Mouse (Mus musculus) embryonic facial prominence, embryonic 12.5 days (tissue): ENCODE results near the gene Acbd4. TPM values are rescaled to one million over a fixed set of nuclear protein-coding genes. Genes with fewer than 3 reads are reported as not detected.

Experiments used
- ATAC-seq: fragments of 200-750 bp; cut with Nextera tagmentation; 2 replicates; pipeline ENCODE4 v1.8.0; 2017; ENCODE audit not compliant: insufficient number of reproducible peaks, insufficient read depth, low FRiP score, low TSS enrichment
- H3K27ac ChIP-seq: fragments of 300-500 bp; sonication (generic); 2 replicates; pipeline ENCODE4 v1.5.1; 2016; ENCODE audit warnings: mild to moderate bottlenecking
- H3K27me3 ChIP-seq: fragments of 300-500 bp; sonication (generic); 2 replicates; pipeline ENCODE4 v1.6.1; 2016; ENCODE audit warnings: mild to moderate bottlenecking, moderate library complexity
- H3K36me3 ChIP-seq: fragments of 300-500 bp; sonication (generic); 2 replicates; pipeline ENCODE4 v1.6.1; 2016; ENCODE audit warnings: mild to moderate bottlenecking
- H3K4me1 ChIP-seq: fragments of 300-500 bp; sonication (generic); 2 replicates; pipeline ENCODE4 v1.6.1; 2016
- H3K4me2 ChIP-seq: fragments of 300-500 bp; sonication (generic); replicated peaks from 2 replicates; pipeline ENCODE4 v1.6.1; 2016; ENCODE audit warnings: mild to moderate bottlenecking, moderate library complexity
- H3K4me3 ChIP-seq: fragments of 300-500 bp; sonication (generic); 2 replicates; pipeline ENCODE4 v1.5.1; 2016; ENCODE audit warnings: mild to moderate bottlenecking
- H3K9ac ChIP-seq: fragments of 300-500 bp; sonication (generic); 2 replicates; pipeline ENCODE4 v1.6.1; 2016; ENCODE audit warnings: mild to moderate bottlenecking, moderate library complexity
- H3K9me3 ChIP-seq: fragments of 300-500 bp; sonication (generic); 2 replicates; pipeline ENCODE4 v1.6.1; 2016; ENCODE audit warnings: mild to moderate bottlenecking, moderate library complexity
- WGBS: fragments of 180-500 bp; shearing (Covaris S2); methylation state at CpG from one replicate; pipeline ENCODE4 v1.1.7; 2016; 5-methylcytosine and 5-hydroxymethylcytosine counted together
- polyA plus RNA-seq: library from polyadenylated mRNA; unstranded; fragments of >200 nt; fragmentation: Nextera tagmentation; extraction: Ambion mirVana; gene quantifications from 2 replicates; pipeline ENCODE4 v1.2.1, GENCODE M21; 2016

The Acbd4 gene
- 9.7 and 11.2 TPM in 2 replicates for polyA plus RNA-seq

DNA sequence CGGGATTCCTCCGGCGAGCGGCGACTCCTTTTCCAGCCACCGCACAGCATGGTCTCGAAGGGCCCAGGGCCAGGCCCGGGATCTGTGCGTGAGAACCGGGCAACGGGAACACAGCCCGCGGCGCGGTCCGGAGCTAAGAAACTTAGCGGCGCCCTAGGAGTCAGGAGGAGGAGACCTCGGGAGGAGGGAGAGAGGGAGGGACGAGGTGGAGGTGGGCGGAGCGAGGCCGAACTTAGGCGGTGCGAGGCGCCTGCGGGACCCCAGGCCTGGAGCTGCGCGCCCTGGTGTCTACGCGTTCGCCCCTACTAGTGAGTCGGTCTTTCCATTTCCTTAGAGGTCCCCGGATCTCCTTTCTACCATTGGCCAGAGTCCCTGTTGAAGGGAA, at the start of gene Acbd4, which contains the start of gene Plcd3:
Gene Acbd4, plus strand, starts transcription at position 202 of the 385 bp plus-strand sequence.
Gene Plcd3, minus strand, starts transcription at position 178 of the 385 bp plus-strand sequence.
- no peak for ATAC-seq
- Histone ChIP-seq H3K4me2 (peak within 1 kb of the TSS; percentile 82), H3K36me3 (no peaks in the 10 kb centered on the region), H3K4me3 (peak within 1 kb of the TSS; percentile 52), H3K9ac (peak within 1 kb of the TSS; percentile 61), H3K27ac (no peak within 1 kb of the TSS), H3K27me3 (peaks cover 56% of the 10 kb centered on the region), H3K4me1 (peaks cover 33% of the 10 kb centered on the region; the same call in 1 of the 2 replicates), H3K9me3 (no peaks in the 10 kb centered on the region)
- WGBS = under 1% methylated on average over 34 of the region's 34 CpGs

DNA sequence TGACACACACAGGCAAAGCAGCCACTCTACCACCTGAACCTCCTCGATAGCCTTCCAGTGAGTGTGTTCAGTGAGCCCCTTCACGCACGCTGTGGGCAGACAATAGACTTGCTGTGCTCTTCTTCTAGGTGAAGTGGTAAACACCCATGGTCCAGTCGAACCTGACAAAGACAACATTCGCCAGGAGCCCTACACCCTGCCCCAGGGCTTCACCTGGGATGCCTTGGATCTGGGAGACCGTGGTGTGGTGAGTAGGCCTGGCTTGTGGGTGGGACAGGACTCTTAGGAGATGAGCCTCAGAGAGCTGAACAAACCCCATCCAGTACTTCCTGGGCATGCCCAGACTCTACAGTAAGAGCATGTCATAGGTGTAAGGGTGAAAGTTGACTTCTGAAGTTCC, 49.4 kb upstream of the Acbd4 start:
- Histone ChIP-seq H3K4me3 (no peak overlapping the region), H3K4me2 (no peak overlapping the region), H3K9ac (no peak overlapping the region), H3K36me3 (peaks cover 67% of the 10 kb centered on the region), H3K9me3 (no peaks in the 10 kb centered on the region), H3K27me3 (no peaks in the 10 kb centered on the region), H3K4me1 (no peaks in the 10 kb centered on the region), H3K27ac (no peak overlapping the region)
- 94% methylated on average over 6 of the region's 6 CpGs for WGBS
- no peak for ATAC-seq

DNA sequence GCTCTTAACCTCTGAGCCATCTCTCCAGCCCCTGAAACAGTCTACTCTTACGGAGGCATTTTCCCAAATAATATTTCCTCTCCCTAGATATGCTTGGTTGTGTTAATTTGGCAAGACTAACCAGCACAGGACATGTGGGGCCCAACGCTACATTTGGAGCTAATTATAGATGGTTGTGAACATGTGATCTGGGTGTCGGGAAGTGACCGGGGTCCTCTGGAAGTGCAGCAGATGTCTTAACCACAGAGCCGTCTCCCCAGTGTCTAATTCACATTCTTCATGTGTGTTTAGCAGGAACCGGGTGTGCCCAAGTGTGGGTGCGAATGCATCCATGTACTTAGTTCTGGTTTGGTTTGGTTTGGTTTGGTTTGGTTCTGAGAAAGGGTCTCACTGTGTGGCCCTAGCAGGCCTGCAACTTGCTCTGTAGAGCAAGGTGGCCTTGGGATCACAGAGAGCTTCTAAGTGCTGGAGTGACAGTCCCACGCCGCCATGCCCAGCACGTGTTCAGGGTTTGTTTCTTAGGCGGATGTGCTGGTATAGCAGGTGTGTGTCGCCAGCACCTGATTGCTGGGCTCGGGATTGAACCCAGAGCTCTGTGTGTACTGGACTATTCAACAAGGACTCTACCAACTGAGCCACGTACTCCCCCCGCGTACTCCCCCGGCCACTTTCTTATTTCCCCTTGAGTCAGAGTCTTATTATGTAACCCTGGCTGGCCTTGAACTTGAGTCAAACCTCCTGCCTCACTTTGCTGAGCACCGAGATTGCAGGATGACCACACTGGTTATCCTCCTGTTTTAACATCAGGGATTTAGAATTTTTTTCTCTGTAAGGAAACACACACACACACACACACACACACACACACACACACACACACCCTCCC, 48.0 kb upstream of the Acbd4 start:
- 86% methylated on average over 18 of the region's 18 CpGs for WGBS
- no peak overlapping the region for H3K4me2 ChIP-seq
- H3K9ac ChIP-seq = no peak overlapping the region
- no peak overlapping the region for H3K4me3 ChIP-seq
- no peak for ATAC-seq
- peaks cover 75% of the 10 kb centered on the region for H3K36me3 ChIP-seq
- no peaks in the 10 kb centered on the region for H3K27me3 ChIP-seq
- H3K9me3 ChIP-seq = no peaks in the 10 kb centered on the region
- H3K4me1 ChIP-seq = no peaks in the 10 kb centered on the region
- H3K27ac ChIP-seq = no peak overlapping the region

DNA sequence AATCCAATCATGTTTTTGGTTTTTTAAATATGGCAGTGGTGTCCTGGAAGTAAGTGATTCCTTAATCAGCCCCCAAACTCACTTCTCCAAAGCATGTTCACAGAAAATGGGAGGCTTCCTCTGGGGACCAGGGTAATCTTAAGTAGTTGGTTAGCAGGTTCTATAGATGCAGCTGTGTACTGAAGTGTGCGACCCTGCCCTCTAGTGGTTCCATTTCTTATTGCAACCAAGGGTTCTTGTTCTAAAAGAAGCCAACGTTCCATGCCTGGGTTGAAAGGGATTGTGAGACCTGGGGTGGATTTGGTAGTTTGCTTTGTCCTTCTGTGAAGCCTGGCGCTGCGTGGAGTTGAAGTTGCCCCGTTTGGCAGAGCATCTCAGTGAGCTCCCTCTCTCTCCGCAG, 46.7 kb upstream of the Acbd4 start:
- no peak for ATAC-seq
- H3K4me2 ChIP-seq = no peak overlapping the region
- H3K27me3 ChIP-seq = no peaks in the 10 kb centered on the region
- no peak overlapping the region for H3K4me3 ChIP-seq
- WGBS = 52% methylated on average over 6 of the region's 6 CpGs
- H3K36me3 ChIP-seq = peaks cover 85% of the 10 kb centered on the region
- H3K4me1 ChIP-seq = no peaks in the 10 kb centered on the region
- no peak overlapping the region for H3K27ac ChIP-seq
- no peaks in the 10 kb centered on the region for H3K9me3 ChIP-seq
- H3K9ac ChIP-seq = no peak overlapping the region

DNA sequence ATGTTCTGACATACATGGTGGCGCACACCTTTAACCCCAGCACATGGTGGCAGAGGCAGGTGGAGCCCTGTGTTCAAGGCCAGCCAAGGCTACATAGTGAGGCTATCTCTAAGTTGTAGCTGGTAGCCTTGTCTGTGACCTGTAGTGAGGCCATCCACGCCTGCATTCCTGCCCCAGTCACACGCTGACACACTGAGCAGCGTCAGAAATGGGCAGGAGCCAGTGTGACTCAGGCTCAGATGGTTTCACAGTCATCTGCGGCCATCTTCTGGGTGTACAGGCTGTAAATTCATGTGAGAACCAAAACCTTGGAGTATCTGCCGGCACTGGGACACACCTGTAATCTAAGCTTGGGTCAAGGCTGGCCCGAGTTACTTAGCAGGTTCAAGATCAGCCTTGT, 44.8 kb upstream of the Acbd4 start:
- H3K4me3 ChIP-seq = no peak overlapping the region
- no peaks in the 10 kb centered on the region for H3K27me3 ChIP-seq
- H3K4me1 ChIP-seq = no peaks in the 10 kb centered on the region
- H3K4me2 ChIP-seq = no peak overlapping the region
- H3K36me3 ChIP-seq = peaks cover 86% of the 10 kb centered on the region
- H3K27ac ChIP-seq = no peak overlapping the region
- H3K9ac ChIP-seq = no peak overlapping the region
- no peaks in the 10 kb centered on the region for H3K9me3 ChIP-seq
- WGBS = 90% methylated on average over 7 of the region's 7 CpGs
- no peak for ATAC-seq

DNA sequence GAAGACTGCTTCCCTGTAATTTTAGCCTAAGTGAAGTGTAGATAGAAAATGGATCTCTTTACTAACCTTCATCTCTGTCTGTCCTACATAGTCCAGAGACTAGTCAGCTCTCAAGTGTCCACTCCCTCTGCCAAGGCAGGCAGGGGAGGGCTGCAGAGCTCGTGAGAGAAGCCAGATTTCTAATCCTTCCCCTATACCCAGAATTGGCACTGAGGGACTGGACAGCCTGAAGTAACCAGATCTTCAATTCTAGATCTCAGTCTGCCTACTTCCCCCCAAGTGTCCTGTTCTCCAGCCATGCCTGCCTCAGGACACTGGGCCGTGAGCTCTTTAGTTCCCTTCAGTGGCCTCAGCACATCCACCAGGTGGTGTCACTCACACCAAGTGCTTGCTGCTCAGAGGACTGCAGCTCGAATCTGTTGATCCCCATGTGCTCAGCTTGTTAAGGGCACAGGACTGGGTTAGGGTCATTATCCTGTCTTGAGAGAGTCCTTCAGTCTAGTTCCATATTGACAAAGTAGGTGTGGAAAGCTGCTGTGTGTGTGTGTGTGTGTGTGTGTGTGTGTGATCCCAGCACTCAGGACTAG, 42.9 kb upstream of the Acbd4 start:
- no peak overlapping the region for H3K4me2 ChIP-seq
- no peak for ATAC-seq
- H3K27ac ChIP-seq = no peak overlapping the region
- H3K4me1 ChIP-seq = no peaks in the 10 kb centered on the region
- no peak overlapping the region for H3K9ac ChIP-seq
- no peaks in the 10 kb centered on the region for H3K27me3 ChIP-seq
- H3K4me3 ChIP-seq = no peak overlapping the region
- 82% methylated on average over 3 of the region's 3 CpGs for WGBS
- no peaks in the 10 kb centered on the region for H3K9me3 ChIP-seq
- peaks cover 83% of the 10 kb centered on the region for H3K36me3 ChIP-seq

DNA sequence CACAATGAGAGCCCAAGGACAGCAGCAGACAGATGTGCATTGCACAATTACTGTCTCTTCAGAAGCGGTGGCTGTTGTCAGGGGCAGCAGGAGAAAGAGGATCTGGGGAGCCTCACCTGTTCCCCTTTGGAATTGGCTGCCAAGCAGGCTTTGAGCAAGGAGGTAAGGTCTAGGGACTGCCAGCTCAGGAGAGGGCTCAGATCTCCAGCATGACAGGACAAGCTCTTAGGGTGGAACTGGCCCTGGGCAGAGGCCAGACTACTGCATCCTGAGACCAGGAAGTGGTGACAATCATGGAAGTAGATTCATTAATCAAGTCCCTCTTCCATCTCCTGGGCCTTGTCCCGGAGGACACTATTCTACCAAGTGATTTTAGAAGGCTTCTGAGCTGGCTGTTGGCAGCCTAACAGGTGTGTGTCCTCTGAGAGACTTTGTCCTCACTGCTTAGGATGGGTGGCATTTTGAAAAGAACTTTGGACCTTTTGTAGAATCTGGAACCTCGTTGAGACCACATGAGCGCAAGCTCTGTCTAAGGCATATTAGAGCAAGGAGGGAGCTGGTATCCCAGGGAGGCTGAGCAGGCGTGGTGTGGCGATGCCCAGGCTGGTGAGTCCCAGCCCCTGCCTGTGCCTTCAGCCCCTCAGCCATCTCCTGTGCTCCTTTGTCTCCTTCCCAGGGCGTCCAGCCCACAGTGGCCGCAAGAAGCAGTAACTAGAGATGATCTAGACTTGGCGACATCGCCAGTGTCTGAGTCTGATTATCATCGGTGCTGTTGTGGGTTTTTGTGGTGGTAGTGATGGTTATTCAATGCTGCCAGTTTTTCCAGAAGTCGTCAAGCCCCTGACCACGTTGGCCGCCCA, 35.1 kb upstream of the Acbd4 start:
- H3K27me3 ChIP-seq = no peaks in the 10 kb centered on the region
- H3K4me2 ChIP-seq = no peak overlapping the region
- peaks cover 86% of the 10 kb centered on the region for H3K36me3 ChIP-seq
- H3K4me1 ChIP-seq = no peaks in the 10 kb centered on the region
- no peak overlapping the region for H3K4me3 ChIP-seq
- 0 out of 2 replicates have a peak overlapping the region, but pooled peaks have one; percentile 17 for H3K27ac ChIP-seq
- ATAC-seq = no peak
- WGBS = 94% methylated on average over 14 of the region's 14 CpGs
- H3K9me3 ChIP-seq = no peaks in the 10 kb centered on the region
- H3K9ac ChIP-seq = no peak overlapping the region

DNA sequence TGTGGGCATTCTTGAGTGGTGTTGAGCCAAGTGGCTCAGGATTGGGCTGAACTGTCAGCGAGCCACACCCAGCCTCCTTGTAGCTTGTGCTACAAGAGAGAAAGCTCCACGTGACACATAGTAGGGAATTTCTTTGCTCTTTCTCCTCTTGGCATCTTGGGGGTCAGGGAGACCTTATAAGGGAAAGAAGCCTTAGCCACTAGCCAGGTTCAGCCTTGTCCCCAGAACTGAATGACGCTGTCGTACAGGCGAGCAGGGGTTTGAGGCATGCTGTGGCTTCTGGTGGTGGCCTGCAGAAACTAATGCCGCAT, 34.5 kb upstream of the Acbd4 start:
- Histone ChIP-seq H3K27me3 (no peaks in the 10 kb centered on the region), H3K36me3 (peaks cover 80% of the 10 kb centered on the region)
- 90% methylated on average over 6 of the region's 6 CpGs for WGBS

DNA sequence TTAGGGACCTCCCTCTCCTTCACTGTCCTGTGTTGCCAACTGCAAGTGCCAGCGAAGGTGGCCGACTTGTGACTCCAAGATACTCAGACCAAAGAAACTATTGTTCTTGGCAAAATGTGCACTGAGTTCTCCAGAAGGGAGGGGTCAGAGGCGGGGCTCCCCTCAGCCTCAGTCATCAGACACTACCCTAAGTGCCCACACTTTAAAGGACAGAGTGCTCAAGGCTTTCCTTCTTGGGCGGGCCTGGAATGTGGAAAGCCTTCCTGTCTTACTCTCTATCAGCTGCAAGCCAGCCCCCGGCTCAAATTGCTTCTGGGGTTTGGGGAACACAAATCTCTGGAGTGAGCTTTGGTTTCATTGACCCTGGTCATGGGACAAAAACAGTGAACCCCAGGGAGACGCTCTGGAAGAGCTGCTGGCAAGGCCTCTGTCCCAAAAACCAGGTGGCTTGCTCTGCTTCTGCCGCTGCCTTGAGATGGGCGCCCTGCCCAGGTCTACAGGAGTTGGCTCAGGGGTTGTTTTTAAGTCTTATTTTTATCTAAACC, 34.0 kb upstream of the Acbd4 start:
- no peak for ATAC-seq
- no peak overlapping the region for H3K4me3 ChIP-seq
- 61% methylated on average over 8 of the region's 8 CpGs for WGBS
- H3K9ac ChIP-seq = no peak overlapping the region
- H3K4me2 ChIP-seq = no peak overlapping the region
- peaks cover 77% of the 10 kb centered on the region for H3K36me3 ChIP-seq
- no peaks in the 10 kb centered on the region for H3K27me3 ChIP-seq
- no peaks in the 10 kb centered on the region for H3K4me1 ChIP-seq
- H3K27ac ChIP-seq = 0 out of 2 replicates have a peak overlapping the region, but pooled peaks have one; percentile 17
- H3K9me3 ChIP-seq = no peaks in the 10 kb centered on the region

More for the DNA sequence above, 34.5 kb upstream of the Acbd4 start:
- Histone ChIP-seq H3K27ac (0 out of 2 replicates have a peak overlapping the region, but pooled peaks have one; percentile 17), H3K4me1 (no peaks in the 10 kb centered on the region), H3K4me3 (no peak overlapping the region), H3K9ac (no peak overlapping the region), H3K4me2 (no peak overlapping the region), H3K9me3 (no peaks in the 10 kb centered on the region)
- no peak for ATAC-seq

DNA sequence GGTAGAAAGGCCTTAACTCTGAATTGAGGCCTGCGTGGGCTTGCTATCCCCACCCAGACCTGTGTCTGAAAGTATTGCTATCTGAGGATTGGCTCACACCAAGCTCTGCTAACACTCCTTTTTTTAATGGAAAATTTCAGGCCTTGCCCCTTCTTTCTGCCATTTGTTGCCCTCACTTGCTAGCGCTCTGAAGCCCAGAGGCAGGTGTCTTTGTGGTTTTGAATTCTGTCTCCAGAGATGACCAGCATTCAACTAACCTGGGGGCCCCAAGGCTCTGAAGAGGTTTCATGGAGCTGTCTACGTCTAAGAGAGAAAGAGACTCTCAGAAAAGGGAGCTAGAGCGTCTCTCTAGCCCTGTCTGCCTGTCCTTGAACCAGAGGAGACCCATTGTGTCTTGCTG, 33.2 kb upstream of the Acbd4 start:
- no peak overlapping the region for H3K9ac ChIP-seq
- no peaks in the 10 kb centered on the region for H3K4me1 ChIP-seq
- peaks cover 72% of the 10 kb centered on the region for H3K36me3 ChIP-seq
- no peaks in the 10 kb centered on the region for H3K9me3 ChIP-seq
- 92% methylated on average over 4 of the region's 4 CpGs for WGBS
- H3K4me2 ChIP-seq = no peak overlapping the region
- no peak overlapping the region for H3K27ac ChIP-seq
- no peaks in the 10 kb centered on the region for H3K27me3 ChIP-seq
- no peak overlapping the region for H3K4me3 ChIP-seq
- no peak for ATAC-seq

DNA sequence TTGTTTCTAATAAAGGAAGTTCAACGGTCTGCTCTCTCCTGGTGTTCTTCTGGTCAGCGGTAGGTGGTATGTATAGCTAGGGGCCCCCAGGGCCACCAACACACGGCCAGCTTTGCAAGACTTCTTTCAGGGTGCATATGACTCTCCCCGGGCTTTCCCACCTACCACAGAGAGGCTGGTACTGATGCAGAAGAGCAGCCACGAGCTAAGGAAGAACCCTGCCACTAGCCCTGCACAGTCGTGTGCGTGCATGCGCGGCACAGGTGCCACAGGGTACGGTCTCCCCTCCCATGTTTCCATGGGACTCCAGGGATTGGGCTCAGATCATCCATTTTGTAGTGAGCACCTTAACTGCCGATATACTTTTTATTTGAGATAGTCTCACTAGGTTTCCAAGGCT, 32.6 kb upstream of the Acbd4 start:
- no peak overlapping the region for H3K27ac ChIP-seq
- H3K27me3 ChIP-seq = no peaks in the 10 kb centered on the region
- peaks cover 66% of the 10 kb centered on the region for H3K36me3 ChIP-seq
- H3K9ac ChIP-seq = no peak overlapping the region
- no peaks in the 10 kb centered on the region for H3K4me1 ChIP-seq
- no peak for ATAC-seq
- no peaks in the 10 kb centered on the region for H3K9me3 ChIP-seq
- H3K4me2 ChIP-seq = no peak overlapping the region
- WGBS = 94% methylated on average over 11 of the region's 11 CpGs
- no peak overlapping the region for H3K4me3 ChIP-seq
